Mouse (Mus musculus): ENCODE data around the gene Cox17. TPM values are rescaled to one million over a fixed set of nuclear protein-coding genes. Genes with fewer than 3 reads are reported as not detected.
A peak's percentile ranks its signal among the peaks of the same experiment; 100 is the strongest.

The Cox17 gene
- polyA plus RNA-seq, 1 experiment = 76.2 TPM

DNA sequence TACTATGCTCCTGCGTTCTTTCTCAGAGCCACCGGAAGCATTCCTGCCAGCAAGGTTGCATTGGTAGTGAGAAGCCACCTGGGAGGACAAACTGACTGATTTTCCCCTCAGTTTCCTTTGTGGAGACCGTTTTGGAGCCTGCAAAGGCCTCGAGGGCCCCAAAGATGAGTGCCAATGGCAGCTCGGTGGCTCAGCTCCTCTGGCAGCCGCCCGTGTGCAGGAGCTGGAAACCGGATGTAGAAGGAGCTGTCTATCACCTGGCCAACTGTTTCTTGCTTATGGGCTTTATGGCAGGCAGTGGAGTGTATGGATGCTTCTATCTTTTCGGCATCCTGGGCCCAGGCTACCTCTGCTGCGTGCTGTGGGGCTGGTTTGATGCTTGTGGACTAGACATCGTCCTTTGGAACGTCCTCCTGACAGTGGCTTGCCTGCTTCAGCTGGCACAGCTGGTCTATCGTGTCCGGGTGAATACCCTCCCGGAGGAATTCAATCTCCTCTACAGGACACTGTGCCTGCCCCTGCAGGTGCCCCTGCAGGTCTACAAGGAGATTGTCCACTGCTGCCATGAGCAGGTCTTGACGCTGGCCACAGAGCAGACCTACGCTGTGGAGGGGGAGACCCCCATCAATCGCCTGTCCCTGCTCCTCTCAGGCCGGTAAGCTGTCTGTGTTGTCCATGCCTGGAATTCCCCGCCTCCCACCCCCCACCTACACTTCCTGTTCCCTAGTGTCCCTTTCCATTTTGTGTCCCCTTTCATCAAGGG, 15.9 kb downstream of the Cox17 start:
- no peaks in the 10 kb centered on the region for H3K27me3 ChIP-seq (ENCODE audit: control insufficient read depth, insufficient read depth, low read length)
- H3K4me3 ChIP-seq (ENCODE audit: low read depth, low read length) = peak overlapping the region; percentile 34
- peaks cover 3% of the 10 kb centered on the region; the same call in 1 of the 2 replicates for H3K4me1 ChIP-seq (ENCODE audit: control insufficient read depth, insufficient read depth, insufficient read length, low read length)
- 0 out of 2 replicates have a peak overlapping the region, but pooled peaks have one; percentile 1 for H3K27ac ChIP-seq (ENCODE audit: insufficient read depth, low read depth, low read length)
- TF ChIP-seq POLR2A (IDR thresholded peaks at IDR 0.05; ENCODE audit: low read depth, low read length) = no peak
- TF ChIP-seq CTCF (IDR thresholded peaks at IDR 0.05; ENCODE audit: extremely low read depth, insufficient read length, insufficient replicate concordance, low read depth, low read length) = no peak
- WGBS = 79% methylated on average over 20 of the region's 20 CpGs
- no peaks in the 10 kb centered on the region; the same call in 1 of the 2 replicates for H3K36me3 ChIP-seq (ENCODE audit: control insufficient read depth, insufficient read depth, low read length)

DNA sequence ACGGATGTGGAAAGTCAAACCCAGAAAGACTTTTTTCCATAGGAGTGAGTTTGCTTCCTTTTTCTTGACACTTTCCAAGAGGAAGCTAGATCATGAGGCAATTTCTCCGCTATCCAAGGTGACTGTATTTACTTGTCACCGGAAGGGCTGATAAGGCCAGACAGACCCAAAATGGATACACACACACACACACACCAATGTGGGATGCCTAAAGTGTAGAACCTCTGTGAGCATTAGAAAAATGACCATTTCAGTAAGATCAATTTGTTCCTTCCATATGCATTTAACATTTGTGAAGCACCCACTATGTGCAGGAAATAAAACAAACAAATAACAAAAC, 16.4 kb downstream of the Cox17 start:
- no peaks in the 10 kb centered on the region for H3K36me3 ChIP-seq (ENCODE audit: control insufficient read depth, insufficient read depth, low read length)
- 64% methylated on average over 3 of the region's 3 CpGs for WGBS
- H3K4me3 ChIP-seq (ENCODE audit: low read depth, low read length) = no peak overlapping the region
- no peaks in the 10 kb centered on the region for H3K27me3 ChIP-seq (ENCODE audit: control insufficient read depth, insufficient read depth, low read length)
- TF ChIP-seq POLR2A (IDR thresholded peaks at IDR 0.05; ENCODE audit: low read depth, low read length) (no peak), CTCF (IDR thresholded peaks at IDR 0.05; ENCODE audit: extremely low read depth, insufficient read length, insufficient replicate concordance, low read depth, low read length) (no peak)
- H3K27ac ChIP-seq (ENCODE audit: insufficient read depth, low read depth, low read length) = no peak overlapping the region
- peaks cover 3% of the 10 kb centered on the region; the same call in 1 of the 2 replicates for H3K4me1 ChIP-seq (ENCODE audit: control insufficient read depth, insufficient read depth, insufficient read length, low read length)

- Histone ChIP-seq H3K27me3 (ENCODE audit: control insufficient read depth, insufficient read depth, low read length) (no peaks in the 10 kb centered on the region), H3K4me1 (ENCODE audit: control insufficient read depth, insufficient read depth, insufficient read length, low read length) (peaks cover 3% of the 10 kb centered on the region; the same call in 1 of the 2 replicates), H3K4me3 (ENCODE audit: low read depth, low read length) (peak overlapping the region; percentile 12; the same call in 1 of the 2 replicates), H3K36me3 (ENCODE audit: control insufficient read depth, insufficient read depth, low read length) (no peaks in the 10 kb centered on the region), H3K27ac (ENCODE audit: insufficient read depth, low read depth, low read length) (no peak overlapping the region)
- no peak for TF ChIP-seq POLR2A (IDR thresholded peaks at IDR 0.05; ENCODE audit: low read depth, low read length)
- no peak for TF ChIP-seq CTCF (IDR thresholded peaks at IDR 0.05; ENCODE audit: extremely low read depth, insufficient read length, insufficient replicate concordance, low read depth, low read length)
- WGBS = 71% methylated on average over 7 of the region's 7 CpGs
Observed at GRCm38 (mm10) chr16:38363657-38364056, 16.9 kb downstream of the Cox17 start.

DNA sequence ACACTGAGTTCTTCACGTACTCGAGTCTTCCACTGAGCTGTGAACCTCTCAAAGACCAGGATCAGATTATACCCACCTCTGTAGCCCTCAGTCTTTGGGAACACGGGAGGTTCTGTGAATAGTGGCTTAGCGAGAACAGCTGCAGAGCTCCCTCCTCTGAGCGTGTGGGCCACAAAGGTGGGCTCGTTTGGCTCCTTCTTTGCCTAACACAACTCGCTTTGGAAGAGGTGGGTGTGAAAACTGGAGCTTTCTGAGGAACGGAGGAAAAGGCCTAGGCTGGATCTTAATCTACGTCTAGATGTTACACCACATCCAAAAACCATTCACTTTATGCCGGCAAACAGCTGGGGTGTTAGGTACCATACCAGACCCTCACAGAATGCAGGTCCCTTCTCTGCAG, 18.6 kb downstream of the Cox17 start:
- WGBS = 86% methylated on average over 10 of the region's 10 CpGs

GRCm38 (mm10) chr16:38366231-38366630, 19.4 kb downstream of the Cox17 start:
- TF ChIP-seq POLR2A (IDR thresholded peaks at IDR 0.05; ENCODE audit: low read depth, low read length) (no peak), CTCF (IDR thresholded peaks at IDR 0.05; ENCODE audit: extremely low read depth, insufficient read length, insufficient replicate concordance, low read depth, low read length) (no peak)
- no peaks in the 10 kb centered on the region for H3K27me3 ChIP-seq (ENCODE audit: control insufficient read depth, insufficient read depth, low read length)
- peaks cover 3% of the 10 kb centered on the region; the same call in 1 of the 2 replicates for H3K4me1 ChIP-seq (ENCODE audit: control insufficient read depth, insufficient read depth, insufficient read length, low read length)
- H3K4me3 ChIP-seq (ENCODE audit: low read depth, low read length) = no peak overlapping the region
- 83% methylated on average over 4 of the region's 4 CpGs for WGBS
- no peaks in the 10 kb centered on the region for H3K36me3 ChIP-seq (ENCODE audit: control insufficient read depth, insufficient read depth, low read length)
- H3K27ac ChIP-seq (ENCODE audit: insufficient read depth, low read depth, low read length) = no peak overlapping the region

More for the DNA sequence above, 18.6 kb downstream of the Cox17 start:
- Histone ChIP-seq H3K4me3 (ENCODE audit: low read depth, low read length) (no peak overlapping the region), H3K27ac (ENCODE audit: insufficient read depth, low read depth, low read length) (no peak overlapping the region), H3K36me3 (ENCODE audit: control insufficient read depth, insufficient read depth, low read length) (no peaks in the 10 kb centered on the region), H3K4me1 (ENCODE audit: control insufficient read depth, insufficient read depth, insufficient read length, low read length) (peaks cover 3% of the 10 kb centered on the region; the same call in 1 of the 2 replicates), H3K27me3 (ENCODE audit: control insufficient read depth, insufficient read depth, low read length) (no peaks in the 10 kb centered on the region)
- TF ChIP-seq CTCF (IDR thresholded peaks at IDR 0.05; ENCODE audit: extremely low read depth, insufficient read length, insufficient replicate concordance, low read depth, low read length) (no peak), POLR2A (IDR thresholded peaks at IDR 0.05; ENCODE audit: low read depth, low read length) (no peak)

GRCm38 (mm10) chr16:38368336-38368735, 21.5 kb downstream of the Cox17 start:
- TF ChIP-seq CTCF (IDR thresholded peaks at IDR 0.05; ENCODE audit: extremely low read depth, insufficient read length, insufficient replicate concordance, low read depth, low read length) (no peak), POLR2A (IDR thresholded peaks at IDR 0.05; ENCODE audit: low read depth, low read length) (no peak)
- Histone ChIP-seq H3K4me1 (ENCODE audit: control insufficient read depth, insufficient read depth, insufficient read length, low read length) (no peaks in the 10 kb centered on the region; the same call in 1 of the 2 replicates), H3K27me3 (ENCODE audit: control insufficient read depth, insufficient read depth, low read length) (no peaks in the 10 kb centered on the region), H3K27ac (ENCODE audit: insufficient read depth, low read depth, low read length) (no peak overlapping the region), H3K36me3 (ENCODE audit: control insufficient read depth, insufficient read depth, low read length) (no peaks in the 10 kb centered on the region), H3K4me3 (ENCODE audit: low read depth, low read length) (no peak overlapping the region)
- WGBS = 50% methylated on average over 10 of the region's 10 CpGs

- H3K4me1 ChIP-seq (ENCODE audit: control insufficient read depth, insufficient read depth, insufficient read length, low read length) = no peaks in the 10 kb centered on the region; the same call in 1 of the 2 replicates
- no peaks in the 10 kb centered on the region for H3K36me3 ChIP-seq (ENCODE audit: control insufficient read depth, insufficient read depth, low read length)
- no peak overlapping the region for H3K4me3 ChIP-seq (ENCODE audit: low read depth, low read length)
- 81% methylated on average over 7 of the region's 7 CpGs for WGBS
- H3K27ac ChIP-seq (ENCODE audit: insufficient read depth, low read depth, low read length) = no peak overlapping the region
- TF ChIP-seq CTCF (IDR thresholded peaks at IDR 0.05; ENCODE audit: extremely low read depth, insufficient read length, insufficient replicate concordance, low read depth, low read length) = no peak
- no peak for TF ChIP-seq POLR2A (IDR thresholded peaks at IDR 0.05; ENCODE audit: low read depth, low read length)
- no peaks in the 10 kb centered on the region for H3K27me3 ChIP-seq (ENCODE audit: control insufficient read depth, insufficient read depth, low read length)
Observed at GRCm38 (mm10) chr16:38369000-38369399, 22.2 kb downstream of the Cox17 start.

All from small intestine, adult 2 months (tissue).